Mouse (Mus musculus): Measurements from ENCODE around the gene Kcnq2.

The Kcnq2 gene

DNA sequence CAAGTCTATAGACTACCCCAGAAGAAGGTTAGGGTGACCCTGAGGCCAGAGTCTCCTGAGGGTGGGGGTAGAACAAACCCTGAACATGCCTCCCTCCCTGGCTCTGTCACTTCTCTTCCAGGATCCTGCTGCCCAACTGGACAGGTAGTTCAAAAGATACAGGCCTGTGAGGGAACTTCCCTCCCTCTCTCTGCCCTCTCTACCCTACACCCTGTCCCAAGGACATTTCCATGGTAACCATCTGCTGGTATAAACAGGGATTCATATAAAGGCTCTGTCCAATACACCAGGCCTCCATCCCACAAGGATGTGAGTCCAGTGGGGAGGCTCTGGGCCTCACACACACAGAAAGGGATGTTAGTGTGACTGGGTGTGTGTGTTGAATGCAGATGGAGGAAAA lies 92.7 kb downstream of the Kcnq2 start:
- no peak for DNase-seq (ENCODE audit: low spot score in 2 of 2)

DNA sequence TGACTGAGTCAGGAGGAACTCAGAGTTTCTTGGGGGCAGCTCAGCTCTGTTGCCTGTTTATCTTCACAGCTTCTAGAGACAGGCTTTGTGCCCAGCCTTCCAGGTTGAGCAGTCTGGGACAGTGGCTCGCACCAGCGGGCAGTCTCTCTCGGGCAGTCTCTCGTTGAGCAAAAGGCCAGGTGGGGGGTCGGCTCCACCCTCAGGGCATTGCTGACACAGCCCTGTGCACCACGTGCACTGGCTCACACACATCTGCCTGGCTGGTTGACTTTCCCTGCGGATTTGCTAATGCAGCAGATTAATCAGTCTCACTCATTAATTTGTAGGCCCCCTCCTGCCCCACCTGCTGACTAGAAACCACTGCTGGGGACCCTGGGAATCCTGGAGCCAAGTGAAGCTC lies 93.2 kb downstream of the Kcnq2 start:
- no peak for DNase-seq (ENCODE audit: low spot score in 2 of 2)

DNA sequence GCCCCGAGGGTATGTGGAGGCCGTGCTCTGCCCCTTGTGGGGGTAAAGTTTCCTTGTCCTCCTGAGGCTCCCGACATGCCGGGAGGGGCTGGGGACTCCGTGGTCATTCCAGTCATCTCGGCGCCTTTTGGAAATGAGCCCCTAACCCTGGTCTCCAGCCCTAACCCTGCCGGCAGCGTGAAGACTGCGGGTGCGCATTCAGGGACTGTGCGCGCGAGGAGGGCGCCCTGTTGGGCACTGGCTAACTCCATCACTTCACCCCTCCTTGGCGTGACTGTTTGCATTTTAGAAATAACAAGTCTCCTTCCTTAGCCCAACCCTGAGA lies 95.8 kb downstream of the Kcnq2 start:
- no peak for DNase-seq (ENCODE audit: low spot score in 2 of 2)

DNA sequence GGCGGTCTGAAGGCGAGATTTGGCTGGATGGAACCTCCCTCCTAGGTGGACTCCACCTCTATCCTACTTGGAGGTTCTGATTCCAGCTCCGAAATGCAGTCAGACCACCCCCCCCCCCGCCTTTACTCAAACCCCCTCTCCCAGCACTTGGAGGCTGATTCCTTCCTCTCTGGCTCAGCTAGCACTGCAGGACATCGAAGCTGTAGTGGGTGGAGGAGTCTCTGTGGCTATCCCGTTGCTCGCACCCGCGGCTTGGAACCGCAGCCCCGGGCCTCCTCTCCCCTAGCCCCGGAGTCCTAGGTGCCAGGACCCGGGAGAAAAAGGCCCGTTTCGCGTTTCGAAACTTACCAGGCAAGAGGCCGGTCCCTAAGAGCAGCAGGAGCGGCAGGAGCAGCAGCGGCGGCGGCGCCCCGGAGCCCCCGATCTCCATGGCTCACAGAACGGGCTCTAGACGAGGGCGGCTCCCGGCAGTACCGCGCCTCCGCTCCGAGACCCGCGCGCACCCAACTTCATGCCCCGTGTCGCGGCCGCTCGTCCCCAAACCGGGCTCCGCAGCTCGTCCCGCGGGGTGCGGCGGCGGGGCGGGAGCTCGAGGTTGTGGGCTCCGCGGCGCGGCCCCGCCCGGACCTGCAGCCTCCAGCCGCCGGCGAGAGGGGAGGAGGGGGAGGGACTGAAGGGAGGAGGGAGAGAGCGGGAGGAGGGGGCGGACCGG lies 96.3 kb downstream of the Kcnq2 start:
- DNase-seq (ENCODE audit: low spot score in 2 of 2): no peak

GRCm38 (mm10) chr2:181036561-181036960 lies 98.5 kb downstream of the Kcnq2 start:
- DNase-seq (ENCODE audit: low spot score in 2 of 2): no peak

GRCm38 (mm10) chr2:181035186-181035585 lies 99.9 kb downstream of the Kcnq2 start:
- no peak for DNase-seq (ENCODE audit: low spot score in 2 of 2)

GRCm38 (mm10) chr2:181033310-181033709 lies 101.8 kb downstream of the Kcnq2 start:
- DNase-seq (ENCODE audit: low spot score in 2 of 2): no peak

- DNase-seq (ENCODE audit: low spot score in 2 of 2): no peak
Observed at GRCm38 (mm10) chr2:181032407-181032806, 102.7 kb downstream of the Kcnq2 start.

DNA sequence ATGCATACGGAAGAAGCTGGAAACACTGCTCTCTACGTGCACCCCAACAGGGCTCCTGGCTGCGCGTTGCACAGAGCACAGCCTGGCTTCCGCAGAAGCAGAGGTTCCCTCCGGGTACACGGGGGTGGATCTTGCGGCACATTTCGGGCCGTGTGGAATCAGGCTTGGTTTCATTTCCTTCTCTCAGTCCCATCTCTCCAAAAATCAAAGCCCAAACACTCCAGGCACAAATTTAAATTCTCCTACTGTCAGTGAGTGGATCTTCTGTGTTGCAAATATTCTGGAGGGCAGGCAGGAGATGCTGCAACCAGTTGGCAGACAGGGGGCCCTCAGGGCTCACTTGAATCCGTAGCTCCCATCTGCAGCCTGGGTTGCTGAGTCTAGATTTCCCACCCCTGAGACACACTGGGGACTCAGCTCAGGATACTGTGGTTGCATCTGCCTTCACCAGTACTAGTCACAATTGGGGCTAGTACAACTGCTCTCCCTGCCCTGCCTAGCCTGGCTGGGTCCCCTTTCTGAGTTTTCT lies 103.6 kb downstream of the Kcnq2 start:
- DNase-seq (ENCODE audit: low spot score in 2 of 2): no peak

Measured in spleen, postnatal 14 days (tissue).